Mouse (Mus musculus): ENCODE measurements at regions not wholly inside any gene's neighbourhood (a gene's known extent, or its start where the extent isn't known, plus 50 kb on each side); places are given as distances from the start of the nearest gene placed in this dataset.

DNA sequence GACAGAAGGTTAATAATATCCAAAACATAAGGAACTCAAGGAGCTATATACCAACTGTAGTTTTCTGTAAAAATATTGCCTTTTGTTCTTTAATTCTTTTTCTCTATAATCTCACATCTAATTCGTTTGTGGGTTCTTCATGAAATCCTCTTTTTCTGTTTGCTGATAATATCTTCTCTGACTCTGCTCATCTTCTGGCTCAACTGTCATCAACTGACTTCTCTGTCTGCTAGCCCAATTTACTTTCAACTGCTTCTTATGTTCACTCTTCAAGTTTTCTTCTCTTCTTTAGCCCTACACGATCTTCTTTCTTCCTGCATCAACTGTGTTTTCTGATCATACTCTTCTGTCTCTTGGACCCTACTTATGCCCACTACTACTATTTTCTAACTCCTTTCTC is 453.6 kb upstream of the Nova1 start:
- Histone ChIP-seq H3K4me1 (ENCODE audit: control insufficient read depth in 1 of 2, insufficient read depth in 2 of 2, low read length in 2 of 2) (peaks cover 4 to 11% of the 10 kb centered on the region in 2 experiments; a peak in 2 of 4 replicates), H3K9me3 (replicated peaks; ENCODE audit: insufficient read depth, low read length) (no peaks in the 10 kb centered on the region), H3K79me2 (ENCODE audit: control insufficient read depth, insufficient read depth, low read length, poor library complexity) (no peaks in the 10 kb centered on the region), H3K27me3 (ENCODE audit: control insufficient read depth in 1 of 2, insufficient read depth in 2 of 2, low read length in 2 of 2) (no peaks in the 10 kb centered on the region), H3K9ac (ENCODE audit: control insufficient read depth, low read depth, low read length, poor library complexity, severe bottlenecking) (no peak overlapping the region), H3K4me3 (ENCODE audit: control insufficient read depth in 1 of 2, insufficient read depth in 1 of 2, low read depth in 2 of 2, low read length in 2 of 2) (no peak overlapping the region), H3K27ac (ENCODE audit: control insufficient read depth, low read depth, low read length) (peak overlapping the region; percentile 22; the same call in 1 of the 2 replicates), H3K36me3 (ENCODE audit: control insufficient read depth in 1 of 2, insufficient read depth in 2 of 2, low read length in 2 of 2) (peaks cover 0 to 7% of the 10 kb centered on the region in 2 experiments; a peak in 2 of 4 replicates)
- peak; percentile 13 for DNase-seq (ENCODE audit: low read depth, low spot score)
- TF ChIP-seq SIN3A (IDR thresholded peaks at IDR 0.05; ENCODE audit: low read length), result peak; percentile 40; the same call in 1 of the 2 replicates
- peak; percentile 97 for TF ChIP-seq MYB (IDR thresholded peaks at IDR 0.05; ENCODE audit: low read depth, low read length)
- TF ChIP-seq POLR2A (IDR thresholded peaks at IDR 0.05; ENCODE audit: control insufficient read depth in 1 of 2, insufficient read depth in 1 of 2, low read depth in 1 of 2, low read length in 2 of 2, poor library complexity in 1 of 2), result no peak
- no peak for TF ChIP-seq TAL1 (IDR thresholded peaks at IDR 0.05; ENCODE audit: low read length)
- TF ChIP-seq EP300 (IDR thresholded peaks at IDR 0.05; ENCODE audit: low read depth in 1 of 2, low read length in 2 of 2), result peak; percentile 66 to 90; a peak in 3 of 4 replicates
- TF ChIP-seq TBP (IDR thresholded peaks at IDR 0.05; ENCODE audit: low read depth, low read length), result no peak
- peak; percentile 72; the same call in 1 of the 2 replicates for TF ChIP-seq TCF12 (IDR thresholded peaks at IDR 0.05; ENCODE audit: low read depth, low read length)

DNA sequence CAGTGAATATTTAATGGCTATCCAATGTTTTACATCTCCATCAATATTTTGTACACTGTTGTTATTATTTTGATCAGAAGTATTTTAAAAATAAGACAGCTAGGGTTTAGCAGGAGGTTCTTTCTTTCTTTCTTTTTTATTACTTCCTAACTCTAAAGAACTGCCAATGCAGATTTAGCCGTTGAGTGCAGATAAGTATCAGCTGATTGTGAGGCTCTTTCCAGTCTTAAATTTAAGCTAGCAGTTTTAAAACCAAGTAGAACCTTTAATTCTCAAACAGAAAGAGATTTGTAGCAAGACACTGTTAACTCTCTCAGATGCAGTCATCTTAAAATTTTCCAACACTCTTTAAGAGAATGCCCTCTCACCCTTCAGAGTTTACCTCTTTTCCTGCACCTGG is 445.4 kb upstream of the Nova1 start:
- Histone ChIP-seq H3K79me2 (ENCODE audit: control insufficient read depth, insufficient read depth, low read length, poor library complexity) (no peaks in the 10 kb centered on the region), H3K27me3 (ENCODE audit: control insufficient read depth in 1 of 2, insufficient read depth in 2 of 2, low read length in 2 of 2) (no peaks in the 10 kb centered on the region), H3K27ac (ENCODE audit: control insufficient read depth, low read depth, low read length) (no peak overlapping the region), H3K9me3 (replicated peaks; ENCODE audit: insufficient read depth, low read length) (no peaks in the 10 kb centered on the region), H3K9ac (ENCODE audit: control insufficient read depth, low read depth, low read length, poor library complexity, severe bottlenecking) (no peak overlapping the region), H3K4me1 (ENCODE audit: control insufficient read depth in 1 of 2, insufficient read depth in 2 of 2, low read length in 2 of 2) (peaks cover 0 to 12% of the 10 kb centered on the region in 2 experiments; a peak in 2 of 4 replicates), H3K36me3 (ENCODE audit: control insufficient read depth in 1 of 2, insufficient read depth in 2 of 2, low read length in 2 of 2) (no peaks in the 10 kb centered on the region; a peak in 1 of 4 replicates), H3K4me3 (ENCODE audit: control insufficient read depth in 1 of 2, insufficient read depth in 1 of 2, low read depth in 2 of 2, low read length in 2 of 2) (peak overlapping the region in 1 of 2 experiments; percentile 7; a peak in 1 of 4 replicates)
- TF ChIP-seq ETS1 (IDR thresholded peaks at IDR 0.05; ENCODE audit: low read depth, low read length) (peak; percentile 72), MYB (IDR thresholded peaks at IDR 0.05; ENCODE audit: low read depth, low read length) (peak; percentile 40; the same call in 1 of the 2 replicates), RCOR1 (IDR thresholded peaks at IDR 0.05; ENCODE audit: low read depth, low read length) (0 out of 2 replicates have a peak, but pooled peaks have one; percentile 18), HCFC1 (IDR thresholded peaks at IDR 0.05; ENCODE audit: low read depth, low read length) (no peak), SMC3 (IDR thresholded peaks at IDR 0.05; ENCODE audit: low read depth, low read length) (no peak), MEF2A (IDR thresholded peaks at IDR 0.05; ENCODE audit: extremely low read depth, insufficient replicate concordance, low read depth, low read length, poor library complexity, severe bottlenecking) (no peak), TCF12 (IDR thresholded peaks at IDR 0.05; ENCODE audit: low read depth, low read length) (no peak), GATA1 (IDR thresholded peaks at IDR 0.05; ENCODE audit: low read depth, low read length) (peak; percentile 37; the same call in 1 of the 2 replicates), EP300 (IDR thresholded peaks at IDR 0.05; ENCODE audit: low read depth in 1 of 2, low read length in 2 of 2) (peak; percentile 39 to 73; a peak in 2 of 4 replicates), GABPA (IDR thresholded peaks at IDR 0.05; ENCODE audit: low read depth, low read length) (no peak)
- DNase-seq (ENCODE audit: low read depth, low spot score), result peak; percentile 12

All from MEL (cell line).